13 mouse cellular contexts compared by ENCODE assay signal in genomic region chr12:85084941-85085340, GRCm38 (mm10).
"Had no signal": no experiment of that assay in that cellular context is flagged by ENCODE, and none has a peak within 500 bp of the region (broad histone marks: within the 10 kb centered on the region; RNA-seq: fewer than 3 reads in every experiment).

No protein-coding gene starts in this region.

- H3K4me1 ChIP-seq: liver, embryonic 15.5 days; midbrain, embryonic 10.5 days; neural tube, embryonic 12.5 days had no signal

- H3K27me3 ChIP-seq: limb, embryonic 13.5 days; liver, embryonic 15.5 days; neural tube, embryonic 12.5 days had no signal

- H3K9me3 ChIP-seq: limb, embryonic 13.5 days; liver, embryonic 15.5 days; neural tube, embryonic 12.5 days had no signal

- H3K4me2 ChIP-seq: limb, embryonic 13.5 days; liver, embryonic 11.5 days; liver, embryonic 15.5 days; lung, embryonic 14.5 days; neural tube, embryonic 12.5 days had no signal

- H3K4me3 ChIP-seq: limb, embryonic 13.5 days; liver, embryonic 15.5 days; midbrain, embryonic 10.5 days; myocyte; neural tube, embryonic 12.5 days had no signal

- H3K9ac ChIP-seq: limb, embryonic 13.5 days; liver, embryonic 15.5 days; lung, embryonic 14.5 days; neural tube, embryonic 12.5 days had no signal

- H3K27ac ChIP-seq: limb, embryonic 13.5 days; liver, embryonic 15.5 days; midbrain, embryonic 10.5 days; neural tube, embryonic 12.5 days; stomach, postnatal 0 days had no signal

- DNase-seq: kidney, adult 18-20 months; kidney, postnatal 14 days; left cerebral cortex, postnatal 4 days; lung, embryonic 14.5 days; midbrain, embryonic 14.5 days; thymus, postnatal 4 days had no signal
